Mouse (Mus musculus) kidney, adult 2 months (tissue): ENCODE measurements around the gene Arap1. TPM values are rescaled to one million over a fixed set of nuclear protein-coding genes. Genes with fewer than 3 reads are reported as not detected.

Source experiments
- DNase-seq: peaks from one replicate; pipeline ENCODE4 v3.0.0; 2021
- H3K27ac ChIP-seq: fragments of 200-500 bp; 2 replicates; pipeline ENCODE4 v1.5.1; 2012; ENCODE audit warnings: low read depth, low read length, control low read depth, inconsistent platforms; ENCODE audit not compliant: insufficient read depth
- H3K27me3 ChIP-seq: fragments of 200-500 bp; replicated peaks from 2 replicates; pipeline ENCODE4 v1.6.1; 2012; ENCODE audit warnings: mild to moderate bottlenecking, moderate library complexity, low read length, inconsistent platforms; ENCODE audit not compliant: control insufficient read depth, insufficient read depth
- H3K36me3 ChIP-seq: fragments of 200-500 bp; 2 replicates; pipeline ENCODE4 v1.6.1; 2012; ENCODE audit warnings: mild to moderate bottlenecking, moderate library complexity, low read length, inconsistent platforms; ENCODE audit not compliant: control insufficient read depth, insufficient read depth
- H3K4me1 ChIP-seq: fragments of 200-500 bp; 2 replicates; pipeline ENCODE4 v1.6.1; 2011; ENCODE audit warnings: low read length; ENCODE audit not compliant: control insufficient read depth, insufficient read depth
- H3K4me3 ChIP-seq: fragments of 200-500 bp; 2 replicates; pipeline ENCODE4 v1.5.1; 2011; ENCODE audit warnings: mild to moderate bottlenecking, low read depth, low read length, control low read depth; ENCODE audit not compliant: insufficient read depth
- CTCF ChIP-seq: fragments of 200-500 bp; conservative IDR thresholded peaks from 2 replicates; pipeline ENCODE4 v1.5.1; 2011; ENCODE audit warnings: low read depth, mild to moderate bottlenecking, control low read depth, low read length, moderate library complexity, mixed read lengths; ENCODE audit not compliant: insufficient read depth, insufficient read length
- POLR2A ChIP-seq: fragments of 200-500 bp; IDR thresholded peaks from one replicate; pipeline ENCODE4 v1.6.1; 2011; ENCODE audit warnings: low read depth, low read length, control low read depth
- WGBS: fragments of 180-500 bp; shearing (Covaris S2); methylation state at CpG from one replicate; pipeline ENCODE4 v1.1.7; 2018; 5-methylcytosine and 5-hydroxymethylcytosine counted together
- polyA plus RNA-seq: library from polyadenylated mRNA; depleted of rRNA; stranded (reverse); fragments of >200 nt; gene quantifications from 2 replicates; pipeline ENCODE4 v1.2.3, GENCODE M21; 2012

Arap1 gene
- polyA plus RNA-seq, 1 experiment, result 69.7 TPM

GRCm38 (mm10) chr7:101310327-101311028 lies 37.4 kb upstream of the Arap1 start:
- Histone ChIP-seq H3K4me3 (peak overlapping the region; percentile 73), H3K4me1 (peaks cover 20% of the 10 kb centered on the region; the same call in 1 of the 2 replicates), H3K27ac (peak overlapping the region; percentile 98), H3K27me3 (no peaks in the 10 kb centered on the region), H3K36me3 (no peaks in the 10 kb centered on the region)
- peak; percentile 29 for TF ChIP-seq POLR2A
- peak; percentile 71 for TF ChIP-seq CTCF
- peak; percentile 99 for DNase-seq
- WGBS, result under 1% methylated on average over 43 of the region's 43 CpGs

GRCm38 (mm10) chr7:101311061-101311460 lies 36.8 kb upstream of the Arap1 start:
- WGBS, result 25% methylated on average over 2 of the region's 2 CpGs
- DNase-seq, result no peak
- H3K4me3 ChIP-seq, result no peak overlapping the region
- 0 out of 2 replicates have a peak overlapping the region, but pooled peaks have one; percentile 26 for H3K27ac ChIP-seq
- H3K4me1 ChIP-seq, result peaks cover 20% of the 10 kb centered on the region; the same call in 1 of the 2 replicates
- no peaks in the 10 kb centered on the region for H3K36me3 ChIP-seq
- no peaks in the 10 kb centered on the region for H3K27me3 ChIP-seq
- no peak for TF ChIP-seq POLR2A
- TF ChIP-seq CTCF, result no peak

- no peak overlapping the region for H3K4me3 ChIP-seq
- TF ChIP-seq POLR2A (no peak), CTCF (no peak)
- no peaks in the 10 kb centered on the region for H3K27me3 ChIP-seq
- peak; percentile 62 for DNase-seq
- no peaks in the 10 kb centered on the region for H3K36me3 ChIP-seq
- 36% methylated on average over 3 of the region's 3 CpGs for WGBS
- peaks cover 20% of the 10 kb centered on the region; the same call in 1 of the 2 replicates for H3K4me1 ChIP-seq
- H3K27ac ChIP-seq, result no peak overlapping the region
These were observed 34.8 kb upstream of the Arap1 start for GRCm38 (mm10) chr7:101313033-101313432.

- DNase-seq, result no peak
- TF ChIP-seq CTCF, result no peak
- TF ChIP-seq POLR2A, result no peak
- WGBS, result 74% methylated on average over 5 of the region's 5 CpGs
- H3K4me3 ChIP-seq, result no peak overlapping the region
- peaks cover 20% of the 10 kb centered on the region; the same call in 1 of the 2 replicates for H3K4me1 ChIP-seq
- no peaks in the 10 kb centered on the region for H3K36me3 ChIP-seq
- no peaks in the 10 kb centered on the region for H3K27me3 ChIP-seq
- no peak overlapping the region for H3K27ac ChIP-seq
These were observed 33.5 kb upstream of the Arap1 start for GRCm38 (mm10) chr7:101314396-101314795.

- Histone ChIP-seq H3K4me3 (no peak overlapping the region), H3K36me3 (no peaks in the 10 kb centered on the region), H3K27me3 (no peaks in the 10 kb centered on the region), H3K27ac (no peak overlapping the region), H3K4me1 (peaks cover 23% of the 10 kb centered on the region; the same call in 1 of the 2 replicates)
- no peak for DNase-seq
- no peak for TF ChIP-seq POLR2A
- TF ChIP-seq CTCF, result no peak
These were observed 32.2 kb upstream of the Arap1 start for GRCm38 (mm10) chr7:101315699-101316098.

- TF ChIP-seq POLR2A (no peak), CTCF (no peak)
- WGBS, result 62% methylated on average over 6 of the region's 6 CpGs
- Histone ChIP-seq H3K27ac (no peak overlapping the region), H3K4me1 (peaks cover 19% of the 10 kb centered on the region; the same call in 1 of the 2 replicates), H3K27me3 (no peaks in the 10 kb centered on the region), H3K36me3 (no peaks in the 10 kb centered on the region), H3K4me3 (no peak overlapping the region)
- no peak for DNase-seq
These were observed 31.3 kb upstream of the Arap1 start for GRCm38 (mm10) chr7:101316591-101317001.

GRCm38 (mm10) chr7:101317014-101317413 lies 30.9 kb upstream of the Arap1 start, which contains the start of gene Stard10:
TSS of gene Stard10 (plus strand) at chr7:101317086.
- no peak for TF ChIP-seq POLR2A
- no peak for TF ChIP-seq CTCF
- no peak for DNase-seq
- 89% methylated on average over 3 of the region's 3 CpGs for WGBS
- H3K27me3 ChIP-seq, result no peaks in the 10 kb centered on the region
- no peaks in the 10 kb centered on the region for H3K36me3 ChIP-seq
- H3K27ac ChIP-seq, result no peak within 1 kb of the TSS
- H3K4me1 ChIP-seq, result peaks cover 19% of the 10 kb centered on the region; the same call in 1 of the 2 replicates
- H3K4me3 ChIP-seq, result no peak within 1 kb of the TSS
